17 mouse cellular contexts compared by ENCODE assay signal in the genomic region with DNA sequence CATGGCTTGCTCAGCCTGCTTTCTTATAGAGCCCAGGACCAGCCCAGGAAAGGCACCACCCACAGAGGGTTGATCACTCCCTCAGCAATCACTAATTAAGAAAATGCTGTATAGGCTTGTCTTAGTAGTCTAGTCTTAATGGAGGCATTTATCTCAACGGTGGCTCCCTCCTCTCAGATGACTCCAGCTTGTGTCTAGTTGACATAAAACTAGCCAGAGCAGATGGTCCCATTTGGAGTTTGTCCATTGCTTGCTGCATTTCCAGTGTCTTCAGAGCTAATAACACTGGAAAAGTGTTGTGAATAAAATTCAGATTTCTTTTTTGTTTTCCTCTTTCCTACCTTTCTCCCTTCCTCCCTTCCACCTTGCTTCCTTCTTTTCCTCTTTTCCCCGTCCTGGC. TPM values are rescaled to one million over a fixed set of nuclear protein-coding genes. Genes with fewer than 3 reads are reported as not detected.
DNase-seq lines count a peak whose midpoint lies in the region; ATAC-seq and TF ChIP-seq lines count a peak whose summit lies in the region.
"Had no signal": no experiment of that assay in that cellular context is flagged by ENCODE, and none has a peak within 500 bp of the region (broad histone marks: within the 10 kb centered on the region; RNA-seq: fewer than 3 reads in every experiment).

No protein-coding gene starts in this region.

- no peak for TF ChIP-seq CTCF in heart, postnatal 0 days (IDR thresholded peaks at IDR 0.05; ENCODE audit: low read depth)

- no peaks in the 10 kb centered on the region for H3K9me3 ChIP-seq in heart, postnatal 0 days (replicated peaks; ENCODE audit: control insufficient read depth, low read length)
- no peaks in the 10 kb centered on the region for H3K9me3 ChIP-seq in liver, embryonic 13.5 days (replicated peaks)
- no peaks in the 10 kb centered on the region for H3K9me3 ChIP-seq in liver, embryonic 11.5 days (ENCODE audit: control insufficient read depth, low read length)
- no peaks in the 10 kb centered on the region for H3K9me3 ChIP-seq in neural tube, embryonic 15.5 days (replicated peaks)
- H3K9me3 ChIP-seq: embryonic facial prominence, embryonic 12.5 days; forebrain, embryonic 15.5 days; heart, embryonic 12.5 days; limb, embryonic 13.5 days had no signal

- H3K4me3 ChIP-seq in heart, postnatal 0 days (ENCODE audit: low read depth, low read length) = no peak overlapping the region
- no peak overlapping the region for H3K4me3 ChIP-seq in liver, embryonic 13.5 days (replicated peaks)
- no peak overlapping the region for H3K4me3 ChIP-seq in liver, embryonic 11.5 days (ENCODE audit: low read depth, low read length)
- no peak overlapping the region for H3K4me3 ChIP-seq in neural tube, embryonic 15.5 days (replicated peaks)
- H3K4me3 ChIP-seq: embryonic facial prominence, embryonic 12.5 days; erythroblast, embryonic 14.5 days; forebrain, embryonic 15.5 days; heart, embryonic 12.5 days; limb, embryonic 13.5 days had no signal

- 0 out of 2 replicates have a peak overlapping the region, but pooled peaks have one; percentile 20 for H3K27ac ChIP-seq in heart, postnatal 0 days (ENCODE audit: low read depth)
- 0 out of 2 replicates have a peak overlapping the region, but pooled peaks have one; percentile 20 for H3K27ac ChIP-seq in liver, embryonic 13.5 days
- no peak overlapping the region for H3K27ac ChIP-seq in liver, embryonic 11.5 days (ENCODE audit: low read depth, low read length)
- peak overlapping the region; percentile 34; the same call in 1 of the 2 replicates for H3K27ac ChIP-seq in neural tube, embryonic 15.5 days (replicated peaks)
- H3K27ac ChIP-seq: embryonic facial prominence, embryonic 12.5 days; limb, embryonic 13.5 days had no signal

- no peaks in the 10 kb centered on the region for H3K36me3 ChIP-seq in heart, postnatal 0 days (replicated peaks; ENCODE audit: control insufficient read depth, insufficient read depth, low read length)
- H3K36me3 ChIP-seq in liver, embryonic 13.5 days = no peaks in the 10 kb centered on the region
- H3K36me3 ChIP-seq in liver, embryonic 11.5 days (ENCODE audit: control insufficient read depth, insufficient read depth, low read length) = no peaks in the 10 kb centered on the region
- H3K36me3 ChIP-seq in neural tube, embryonic 15.5 days = no peaks in the 10 kb centered on the region
- H3K36me3 ChIP-seq: embryonic facial prominence, embryonic 12.5 days; forebrain, embryonic 15.5 days; heart, embryonic 12.5 days; limb, embryonic 13.5 days had no signal

- peaks cover 65% of the 10 kb centered on the region for H3K4me1 ChIP-seq in heart, postnatal 0 days (ENCODE audit: control insufficient read depth, insufficient read depth)
- H3K4me1 ChIP-seq in liver, embryonic 13.5 days (replicated peaks) = peaks cover 59% of the 10 kb centered on the region
- peaks cover 18% of the 10 kb centered on the region for H3K4me1 ChIP-seq in liver, embryonic 11.5 days (replicated peaks; ENCODE audit: control insufficient read depth, insufficient read depth, low read length)
- H3K4me1 ChIP-seq in neural tube, embryonic 15.5 days = peaks cover 25% of the 10 kb centered on the region

- no peaks in the 10 kb centered on the region for H3K27me3 ChIP-seq in heart, postnatal 0 days (ENCODE audit: control insufficient read depth, insufficient read depth, low read length)
- no peaks in the 10 kb centered on the region for H3K27me3 ChIP-seq in liver, embryonic 13.5 days
- no peaks in the 10 kb centered on the region for H3K27me3 ChIP-seq in liver, embryonic 11.5 days (replicated peaks; ENCODE audit: control insufficient read depth, insufficient read depth, low read length)
- H3K27me3 ChIP-seq in neural tube, embryonic 15.5 days (replicated peaks) = no peaks in the 10 kb centered on the region
- H3K27me3 ChIP-seq: embryonic facial prominence, embryonic 12.5 days; forebrain, embryonic 15.5 days; heart, embryonic 12.5 days; limb, embryonic 13.5 days had no signal

- ATAC-seq in heart, postnatal 0 days (ENCODE audit: insufficient read depth, low read depth) = no peak
- ATAC-seq in liver, embryonic 13.5 days (ENCODE audit: low read depth) = no peak
- ATAC-seq in liver, embryonic 11.5 days (replicated peaks; ENCODE audit: low FRiP score) = no peak
- no peak for ATAC-seq in neural tube, embryonic 15.5 days (ENCODE audit: low FRiP score)
- ATAC-seq: forebrain, embryonic 15.5 days had no signal

- no peak overlapping the region for H3K9ac ChIP-seq in heart, postnatal 0 days (replicated peaks; ENCODE audit: low read depth, low read length)
- no peak overlapping the region for H3K9ac ChIP-seq in liver, embryonic 13.5 days
- H3K9ac ChIP-seq in liver, embryonic 11.5 days (ENCODE audit: low read depth, low read length) = no peak overlapping the region
- H3K9ac ChIP-seq in neural tube, embryonic 15.5 days (replicated peaks) = no peak overlapping the region
- H3K9ac ChIP-seq: embryonic facial prominence, embryonic 12.5 days; forebrain, embryonic 15.5 days; heart, embryonic 12.5 days; limb, embryonic 13.5 days; lung, embryonic 14.5 days had no signal

- TF ChIP-seq EP300 in heart, postnatal 0 days (IDR thresholded peaks at IDR 0.05; ENCODE audit: low read depth) = no peak

- DNase-seq in heart, postnatal 0 days (ENCODE audit: low spot score) = no peak
- no peak for DNase-seq in heart, adult 18-20 months
- DNase-seq in liver, embryonic 13.5 days = no peak
- DNase-seq in liver, embryonic 11.5 days (ENCODE audit: low spot score) = no peak
- peak; percentile 70 for DNase-seq in cerebellum, adult 9-10 months
- no peak for DNase-seq in left cerebral cortex, adult 18-20 months (ENCODE audit: low spot score in 2 of 2)
- no peak for DNase-seq in frontal cortex, postnatal 25 days (ENCODE audit: low spot score in 2 of 2)
- DNase-seq: adrenal gland, postnatal 36 days; B cell, adult 2 months; thymus, postnatal 25 days had no signal

- H3K4me2 ChIP-seq in heart, postnatal 0 days (ENCODE audit: low read depth, low read length) = no peak overlapping the region
- no peak overlapping the region for H3K4me2 ChIP-seq in liver, embryonic 13.5 days
- H3K4me2 ChIP-seq in liver, embryonic 11.5 days = no peak overlapping the region
- no peak overlapping the region for H3K4me2 ChIP-seq in neural tube, embryonic 15.5 days
- H3K4me2 ChIP-seq: embryonic facial prominence, embryonic 12.5 days; forebrain, embryonic 15.5 days; heart, embryonic 12.5 days; limb, embryonic 13.5 days; lung, embryonic 14.5 days had no signal

- 74% methylated on average over 2 of the region's 2 CpGs for WGBS in heart, postnatal 0 days
- WGBS in liver, embryonic 13.5 days (ENCODE audit: insufficient replicate concordance) = 60% methylated on average over 2 of the region's 2 CpGs
- WGBS in liver, embryonic 11.5 days = 82% methylated on average over 2 of the region's 2 CpGs
- 58% methylated on average over 2 of the region's 2 CpGs for WGBS in neural tube, embryonic 15.5 days

RNA-seq across cellular contexts. Expression of a gene that starts 13.9 kb away (rescaled TPM):
- total RNA-seq in heart, postnatal 0 days (2014; rRNA removed; ENCODE audit: low replicate concordance) = 43.4 and 48.3 TPM in 2 replicates
- 6.9 and 9.2 TPM in 2 replicates for polyA plus RNA-seq in heart, postnatal 0 days (2015; fragmentation: Nextera tagmentation; extraction: Ambion mirVana)
- 10 to 100 TPM; 29.3 to 32.8 TPM for total RNA-seq in heart, adult 18-20 months (2021)
- 3.6 and 3.8 TPM in 2 replicates for polyA plus RNA-seq in liver, embryonic 13.5 days (2015; fragmentation: Nextera tagmentation; extraction: Ambion mirVana)
- 13.3 and 17.8 TPM in 2 replicates for polyA plus RNA-seq in liver, embryonic 11.5 days (2014; fragmentation: Nextera tagmentation; extraction: Ambion mirVana)
- 19.3 and 25.6 TPM in 2 replicates for polyA plus RNA-seq in neural tube, embryonic 15.5 days (2015; fragmentation: Nextera tagmentation; extraction: Ambion mirVana)
- total RNA-seq in left cerebral cortex, adult 18-20 months (2021) = 10 to 100 TPM; 64.3 to 71.3 TPM

RNA-seq across cellular contexts. Expression of a gene that starts 46.5 kb away (rescaled TPM):
- total RNA-seq in heart, postnatal 0 days (2014; rRNA removed; ENCODE audit: low replicate concordance) = 84.3 and 88.7 TPM in 2 replicates
- polyA plus RNA-seq in heart, postnatal 0 days (2015; fragmentation: Nextera tagmentation; extraction: Ambion mirVana) = 255 and 288 TPM in 2 replicates
- total RNA-seq in heart, adult 18-20 months (2021) = 10 to 100 TPM; 27.6 to 37.5 TPM
- 73.0 and 85.8 TPM in 2 replicates for polyA plus RNA-seq in liver, embryonic 13.5 days (2015; fragmentation: Nextera tagmentation; extraction: Ambion mirVana)
- polyA plus RNA-seq in liver, embryonic 11.5 days (2014; fragmentation: Nextera tagmentation; extraction: Ambion mirVana) = 109 and 115 TPM in 2 replicates
- 56.5 and 85.4 TPM in 2 replicates for polyA plus RNA-seq in neural tube, embryonic 15.5 days (2015; fragmentation: Nextera tagmentation; extraction: Ambion mirVana)
- 10 to 100 TPM; 16.9 to 24.1 TPM for total RNA-seq in left cerebral cortex, adult 18-20 months (2021)
